Mouse (Mus musculus) ES-E14 (cell line): Measurements from ENCODE around the gene Inhba. TPM values are rescaled to one million over a fixed set of nuclear protein-coding genes. Genes with fewer than 3 reads are reported as not detected.

Experiments
- DNase-seq: peaks from one replicate; pipeline ENCODE4 v3.0.0-alpha.2; 2013; ENCODE audit warnings: low read depth, low spot score
- H3K27ac ChIP-seq: 2 replicates; pipeline ENCODE4 v1.5.1; 2012; ENCODE audit warnings: low read depth, mild to moderate bottlenecking, low read length, moderate library complexity, mixed read lengths; ENCODE audit not compliant: poor library complexity, insufficient read depth, severe bottlenecking
- H3K36me3 ChIP-seq: 2 replicates; pipeline ENCODE4 v1.6.1; 2012; ENCODE audit warnings: mild to moderate bottlenecking, low read length, moderate library complexity, mixed read lengths; ENCODE audit not compliant: control insufficient read depth, poor library complexity, insufficient read depth, severe bottlenecking
- H3K4me1 ChIP-seq, 2 experiments: fragments of 150-350 bp in 1 of 2; sonication (generic) in 1 of 2; 2 replicates each; pipeline ENCODE4 v1.6.1; 2012; ENCODE audit warnings: low read length in 2 of 2, mild to moderate bottlenecking in 1 of 2, mixed read lengths in 1 of 2; ENCODE audit not compliant: control insufficient read depth in 2 of 2, insufficient read depth in 2 of 2, poor library complexity in 1 of 2
- H3K4me3 ChIP-seq, 2 experiments: fragments of 150-350 bp in 1 of 2; sonication (generic) in 1 of 2; 2 replicates each; pipeline ENCODE4 v1.5.1; 2012; ENCODE audit warnings: low read length in 2 of 2, low read depth in 1 of 2, mild to moderate bottlenecking in 1 of 2, mixed read lengths in 1 of 2; ENCODE audit not compliant: insufficient read depth in 1 of 2, poor library complexity in 1 of 2, severe bottlenecking in 1 of 2
- H3K9ac ChIP-seq: 2 replicates; pipeline ENCODE4 v1.6.1; 2012; ENCODE audit warnings: low read depth, mild to moderate bottlenecking, low read length, mixed read lengths; ENCODE audit not compliant: poor library complexity, insufficient read depth, severe bottlenecking
- H3K9me3 ChIP-seq: fragments of 150-350 bp; sonication (generic); 2 replicates; pipeline ENCODE4 v1.6.1; 2012; ENCODE audit warnings: low read depth, mild to moderate bottlenecking, low read length; ENCODE audit not compliant: control insufficient read depth, insufficient read depth
- CHD2 ChIP-seq: IDR thresholded peaks from 2 replicates; pipeline ENCODE4 v1.6.1; 2014; ENCODE audit warnings: mild to moderate bottlenecking, low read depth, low read length, inconsistent platforms
- HCFC1 ChIP-seq: IDR thresholded peaks from 2 replicates; pipeline ENCODE4 v1.6.1; 2012; ENCODE audit warnings: low read length, inconsistent platforms, borderline replicate concordance; ENCODE audit not compliant: insufficient read depth
- MAFK ChIP-seq: IDR thresholded peaks from 2 replicates; pipeline ENCODE4 v1.6.1; 2014; ENCODE audit warnings: mild to moderate bottlenecking, low read depth, low read length, inconsistent platforms; ENCODE audit not compliant: insufficient read depth
- ZC3H11A ChIP-seq: IDR thresholded peaks from 2 replicates; pipeline ENCODE4 v1.6.1; 2012; ENCODE audit warnings: low read depth, mild to moderate bottlenecking, inconsistent platforms, low read length, borderline replicate concordance
- ZNF384 ChIP-seq: IDR thresholded peaks from 2 replicates; pipeline ENCODE4 v1.6.1; 2012; ENCODE audit warnings: low read depth, low read length, inconsistent platforms
- in situ Hi-C, 2 experiments: fragments of 600-800 bp; cut with MboI; formaldehyde crosslinking; loops; one replicate each; pipeline ENCODE4 v1.15.1; 2025; ENCODE audit warnings: low sequenced_read_pairs in 2 of 2, inconsistent platforms in 1 of 2; ENCODE audit not compliant: unreplicated experiment in 2 of 2
- total RNA-seq: library from RNA; depleted of rRNA; stranded (reverse); fragments of 300-350 nt; gene quantifications from 2 replicates; pipeline ENCODE4 v1.2.3, GENCODE M21; 2012

Inhba gene
- total RNA-seq, 1 experiment = 7.5 TPM

- no peak overlapping the region for H3K4me3 ChIP-seq
- no peak for TF ChIP-seq ZNF384
- no peak for TF ChIP-seq ZC3H11A
- TF ChIP-seq MAFK = no peak
- no peak for TF ChIP-seq CHD2
- TF ChIP-seq HCFC1 = no peak
- no peak for DNase-seq
These were observed 10.9 kb downstream of the Inhba start for GRCm38 (mm10) chr13:16022536-16022935.

GRCm38 (mm10) chr13:16023070-16024039 is 11.7 kb downstream of the Inhba start:
- TF ChIP-seq MAFK (no peak), CHD2 (no peak), ZNF384 (no peak), HCFC1 (no peak), ZC3H11A (no peak)
- no peak overlapping the region for H3K4me3 ChIP-seq
- no peaks in the 10 kb centered on the region for H3K9me3 ChIP-seq
- H3K4me1 ChIP-seq = peaks cover 0 to 2% of the 10 kb centered on the region in 2 experiments; a peak in 1 of 4 replicates
- no peak for DNase-seq
- H3K9ac ChIP-seq = no peak overlapping the region
- H3K36me3 ChIP-seq = no peaks in the 10 kb centered on the region
- in situ Hi-C loops = loop anchor here in 1 of 2 experiments (25.0 kb wide), 1 partner anchor 739 kb away; no protein-coding TSS in a partner anchor
- H3K27ac ChIP-seq = no peak overlapping the region

More at GRCm38 (mm10) chr13:16022536-16022935, 10.9 kb downstream of the Inhba start:
- Histone ChIP-seq H3K9ac (no peak overlapping the region), H3K4me1 (peaks cover 0 to 2% of the 10 kb centered on the region in 2 experiments; a peak in 1 of 4 replicates), H3K9me3 (no peaks in the 10 kb centered on the region), H3K27ac (no peak overlapping the region), H3K36me3 (no peaks in the 10 kb centered on the region)
- in situ Hi-C loops = loop anchor here in 1 of 2 experiments (25.0 kb wide), 1 partner anchor 740 kb away; no protein-coding TSS in a partner anchor

- in situ Hi-C loops = no loop called here
- no peak overlapping the region for H3K4me3 ChIP-seq
- no peak for DNase-seq
- no peaks in the 10 kb centered on the region for H3K36me3 ChIP-seq
- H3K9me3 ChIP-seq = no peaks in the 10 kb centered on the region
- TF ChIP-seq ZC3H11A (no peak), ZNF384 (no peak), MAFK (no peak), CHD2 (no peak), HCFC1 (no peak)
- peaks cover 0 to 2% of the 10 kb centered on the region in 2 experiments; a peak in 1 of 4 replicates for H3K4me1 ChIP-seq
- no peak overlapping the region for H3K27ac ChIP-seq
- no peak overlapping the region for H3K9ac ChIP-seq
These were observed 19.0 kb downstream of the Inhba start for GRCm38 (mm10) chr13:16030557-16031057.

GRCm38 (mm10) chr13:16032425-16032824 is 20.8 kb downstream of the Inhba start:
- in situ Hi-C loops = no loop called here
- Histone ChIP-seq H3K27ac (no peak overlapping the region), H3K4me1 (no peaks in the 10 kb centered on the region), H3K4me3 (no peak overlapping the region), H3K9me3 (no peaks in the 10 kb centered on the region), H3K36me3 (no peaks in the 10 kb centered on the region), H3K9ac (no peak overlapping the region)
- no peak for DNase-seq
- TF ChIP-seq HCFC1 = no peak
- no peak for TF ChIP-seq CHD2
- TF ChIP-seq MAFK = no peak
- no peak for TF ChIP-seq ZC3H11A
- no peak for TF ChIP-seq ZNF384
